Mouse (Mus musculus) liver, embryonic 11.5 days (tissue): Measurements from ENCODE around the gene Pa2g4. TPM values are rescaled to one million over a fixed set of nuclear protein-coding genes. Genes with fewer than 3 reads are reported as not detected.

Experiments
- ATAC-seq: fragments of 200-750 bp; cut with Nextera tagmentation; replicated peaks from 2 replicates; pipeline ENCODE4 v1.8.0; 2017; ENCODE audit warnings: moderate number of reproducible peaks, mild to moderate bottlenecking, moderate TSS enrichment, moderate library complexity; ENCODE audit not compliant: low FRiP score
- DNase-seq: peaks from one replicate; pipeline ENCODE4 v3.0.0-alpha.2; 2017; ENCODE audit warnings: low spot score
- H3K27ac ChIP-seq: fragments of 300-500 bp; sonication (generic); 2 replicates; pipeline ENCODE4 v1.5.1; 2014; ENCODE audit warnings: mild to moderate bottlenecking, low read depth, low read length, control low read depth
- H3K27me3 ChIP-seq: fragments of 300-500 bp; sonication (generic); replicated peaks from 2 replicates; pipeline ENCODE4 v1.6.1; 2014; ENCODE audit warnings: low read length, mixed read lengths; ENCODE audit not compliant: control insufficient read depth, insufficient read depth
- H3K36me3 ChIP-seq: fragments of 300-500 bp; sonication (generic); 2 replicates; pipeline ENCODE4 v1.6.1; 2014; ENCODE audit warnings: mild to moderate bottlenecking, low read length, moderate library complexity, mixed read lengths; ENCODE audit not compliant: control insufficient read depth, insufficient read depth
- H3K4me1 ChIP-seq: fragments of 300-500 bp; sonication (generic); replicated peaks from 2 replicates; pipeline ENCODE4 v1.6.1; 2014; ENCODE audit warnings: low read length, mixed read lengths; ENCODE audit not compliant: control insufficient read depth, insufficient read depth
- H3K4me2 ChIP-seq: fragments of 300-500 bp; sonication (generic); 2 replicates; pipeline ENCODE4 v1.6.1; 2014; ENCODE audit warnings: mild to moderate bottlenecking, control low read depth, moderate library complexity
- H3K4me3 ChIP-seq: fragments of 300-500 bp; sonication (generic); 2 replicates; pipeline ENCODE4 v1.5.1; 2014; ENCODE audit warnings: low read depth, low read length, control low read depth
- H3K9ac ChIP-seq: fragments of 300-500 bp; sonication (generic); 2 replicates; pipeline ENCODE4 v1.6.1; 2014; ENCODE audit warnings: low read depth, low read length, control low read depth
- H3K9me3 ChIP-seq: fragments of 300-500 bp; sonication (generic); 2 replicates; pipeline ENCODE4 v1.6.1; 2016; ENCODE audit warnings: low read length, inconsistent platforms, mixed read lengths; ENCODE audit not compliant: control insufficient read depth
- WGBS: fragments of 180-500 bp; shearing (Covaris S2); extraction: QIAGEN DNeasy Blood & Tissue Kit; methylation state at CpG from one replicate; pipeline ENCODE4 v1.1.7; 2014; 5-methylcytosine and 5-hydroxymethylcytosine counted together
- polyA plus RNA-seq: library from polyadenylated mRNA; unstranded; fragments of >200 nt; fragmentation: Nextera tagmentation; extraction: Ambion mirVana; gene quantifications from 2 replicates; pipeline ENCODE4 v1.2.1, GENCODE M21; 2014

The Pa2g4 gene
- polyA plus RNA-seq, 1 experiment from 2014 or later, result 384 TPM

GRCm38 (mm10) chr10:128587120-128587519, 21.3 kb upstream of the Pa2g4 start:
- H3K4me2 ChIP-seq, result no peak overlapping the region; the same call in 1 of the 2 replicates
- H3K36me3 ChIP-seq, result no peaks in the 10 kb centered on the region
- H3K9ac ChIP-seq, result no peak overlapping the region
- WGBS, result 40% methylated on average over 4 of the region's 4 CpGs
- peaks cover 58% of the 10 kb centered on the region for H3K27me3 ChIP-seq
- no peak for DNase-seq
- H3K4me1 ChIP-seq, result peaks cover 8% of the 10 kb centered on the region; the same call in 1 of the 2 replicates
- H3K4me3 ChIP-seq, result no peak overlapping the region
- H3K9me3 ChIP-seq, result no peaks in the 10 kb centered on the region
- ATAC-seq, result no peak
- no peak overlapping the region for H3K27ac ChIP-seq

- no peak overlapping the region for H3K4me3 ChIP-seq
- ATAC-seq, result no peak
- DNase-seq, result no peak
- no peaks in the 10 kb centered on the region for H3K36me3 ChIP-seq
- no peaks in the 10 kb centered on the region for H3K9me3 ChIP-seq
- no peak overlapping the region for H3K27ac ChIP-seq
- no peak overlapping the region for H3K4me2 ChIP-seq
- H3K9ac ChIP-seq, result no peak overlapping the region
- 11% methylated on average over 1 of the region's 1 CpGs for WGBS
- peaks cover 58% of the 10 kb centered on the region for H3K27me3 ChIP-seq
- peaks cover 8% of the 10 kb centered on the region; the same call in 1 of the 2 replicates for H3K4me1 ChIP-seq
These were observed 20.8 kb upstream of the Pa2g4 start for GRCm38 (mm10) chr10:128586546-128586945.

- no peak overlapping the region for H3K4me2 ChIP-seq
- no peaks in the 10 kb centered on the region for H3K36me3 ChIP-seq
- no peaks in the 10 kb centered on the region for H3K9me3 ChIP-seq
- H3K27me3 ChIP-seq, result peaks cover 50% of the 10 kb centered on the region
- ATAC-seq (no peak), DNase-seq (no peak)
- 14% methylated on average over 4 of the region's 4 CpGs for WGBS
- H3K4me3 ChIP-seq, result no peak overlapping the region
- peaks cover 8% of the 10 kb centered on the region; the same call in 1 of the 2 replicates for H3K4me1 ChIP-seq
- no peak overlapping the region for H3K27ac ChIP-seq
- no peak overlapping the region for H3K9ac ChIP-seq
These were observed 18.6 kb upstream of the Pa2g4 start for GRCm38 (mm10) chr10:128584386-128584785.

GRCm38 (mm10) chr10:128583644-128584043, 17.9 kb upstream of the Pa2g4 start:
- Histone ChIP-seq H3K4me1 (0 out of 2 replicates have a peak, but pooled peaks cover 6% of the 10 kb centered on the region), H3K9ac (no peak overlapping the region), H3K4me2 (no peak overlapping the region), H3K9me3 (no peaks in the 10 kb centered on the region), H3K4me3 (no peak overlapping the region), H3K36me3 (no peaks in the 10 kb centered on the region), H3K27ac (no peak overlapping the region), H3K27me3 (peaks cover 43% of the 10 kb centered on the region)
- ATAC-seq (0 out of 2 replicates have a peak, but pooled peaks have one; percentile 28), DNase-seq (no peak)
- 21% methylated on average over 7 of the region's 7 CpGs for WGBS

- peaks cover 11% of the 10 kb centered on the region for H3K27me3 ChIP-seq
- ATAC-seq (no peak), DNase-seq (no peak)
- H3K27ac ChIP-seq, result no peak overlapping the region
- H3K4me3 ChIP-seq, result no peak overlapping the region
- H3K9ac ChIP-seq, result no peak overlapping the region
- H3K4me1 ChIP-seq, result no peaks in the 10 kb centered on the region
- no peaks in the 10 kb centered on the region; the same call in 1 of the 2 replicates for H3K36me3 ChIP-seq
- WGBS, result 88% methylated on average over 4 of the region's 4 CpGs
- H3K9me3 ChIP-seq, result no peaks in the 10 kb centered on the region
- no peak overlapping the region for H3K4me2 ChIP-seq
These were observed 13.9 kb upstream of the Pa2g4 start for GRCm38 (mm10) chr10:128579731-128580130.

- H3K4me2 ChIP-seq, result no peak overlapping the region
- no peak overlapping the region for H3K4me3 ChIP-seq
- DNase-seq, result no peak
- H3K27ac ChIP-seq, result no peak overlapping the region
- WGBS, result 79% methylated on average over 3 of the region's 3 CpGs
- ATAC-seq, result no peak
- H3K9ac ChIP-seq, result no peak overlapping the region
- H3K27me3 ChIP-seq, result peaks cover 7% of the 10 kb centered on the region
- H3K9me3 ChIP-seq, result no peaks in the 10 kb centered on the region
- no peaks in the 10 kb centered on the region for H3K4me1 ChIP-seq
- no peaks in the 10 kb centered on the region; the same call in 1 of the 2 replicates for H3K36me3 ChIP-seq
These were observed 13.5 kb upstream of the Pa2g4 start for GRCm38 (mm10) chr10:128579298-128579697.

GRCm38 (mm10) chr10:128578330-128578729, 12.5 kb upstream of the Pa2g4 start:
- ATAC-seq, result no peak
- no peaks in the 10 kb centered on the region for H3K9me3 ChIP-seq
- no peaks in the 10 kb centered on the region for H3K4me1 ChIP-seq
- H3K4me2 ChIP-seq, result no peak overlapping the region
- DNase-seq, result no peak
- no peak overlapping the region for H3K4me3 ChIP-seq
- no peaks in the 10 kb centered on the region; the same call in 1 of the 2 replicates for H3K36me3 ChIP-seq
- no peak overlapping the region for H3K27ac ChIP-seq
- 59% methylated on average over 11 of the region's 11 CpGs for WGBS
- H3K27me3 ChIP-seq, result no peaks in the 10 kb centered on the region; the same call in 1 of the 2 replicates
- no peak overlapping the region for H3K9ac ChIP-seq

GRCm38 (mm10) chr10:128575063-128575462, 9.3 kb upstream of the Pa2g4 start:
- no peak for ATAC-seq
- WGBS, result 84% methylated on average over 2 of the region's 2 CpGs
- Histone ChIP-seq H3K9ac (no peak overlapping the region), H3K9me3 (no peaks in the 10 kb centered on the region), H3K36me3 (no peaks in the 10 kb centered on the region; the same call in 1 of the 2 replicates), H3K4me1 (no peaks in the 10 kb centered on the region), H3K27ac (no peak overlapping the region), H3K4me2 (no peak overlapping the region), H3K27me3 (no peaks in the 10 kb centered on the region; the same call in 1 of the 2 replicates), H3K4me3 (no peak overlapping the region)
- DNase-seq, result no peak

GRCm38 (mm10) chr10:128565206-128565787, 490 bp downstream of the Pa2g4 start:
- Histone ChIP-seq H3K4me3 (peak overlapping the region; percentile 91), H3K27ac (peak overlapping the region; percentile 89), H3K36me3 (peaks cover 25% of the 10 kb centered on the region), H3K27me3 (no peaks in the 10 kb centered on the region), H3K9ac (peak overlapping the region; percentile 97), H3K4me2 (peak overlapping the region; percentile 76), H3K9me3 (no peaks in the 10 kb centered on the region), H3K4me1 (peaks cover 9% of the 10 kb centered on the region; the same call in 1 of the 2 replicates)
- WGBS, result 1% methylated on average over 46 of the region's 46 CpGs
- ATAC-seq, result peak; percentile 28
- peak; percentile 74 for DNase-seq
